Mouse (Mus musculus) E14TG2a.4 (cell line): ENCODE data around the gene Ndufb4.
A peak's percentile ranks its signal among the peaks of the same experiment; 100 is the strongest.

Experiments
- CTCF ChIP-seq: conservative IDR thresholded peaks from 2 replicates; pipeline ENCODE4 v1.5.1; 2014; ENCODE audit warnings: low read length
- POU5F1 ChIP-seq: IDR thresholded peaks from 2 replicates; pipeline ENCODE4 v1.6.1; 2014; ENCODE audit warnings: low read length, borderline replicate concordance

DNA sequence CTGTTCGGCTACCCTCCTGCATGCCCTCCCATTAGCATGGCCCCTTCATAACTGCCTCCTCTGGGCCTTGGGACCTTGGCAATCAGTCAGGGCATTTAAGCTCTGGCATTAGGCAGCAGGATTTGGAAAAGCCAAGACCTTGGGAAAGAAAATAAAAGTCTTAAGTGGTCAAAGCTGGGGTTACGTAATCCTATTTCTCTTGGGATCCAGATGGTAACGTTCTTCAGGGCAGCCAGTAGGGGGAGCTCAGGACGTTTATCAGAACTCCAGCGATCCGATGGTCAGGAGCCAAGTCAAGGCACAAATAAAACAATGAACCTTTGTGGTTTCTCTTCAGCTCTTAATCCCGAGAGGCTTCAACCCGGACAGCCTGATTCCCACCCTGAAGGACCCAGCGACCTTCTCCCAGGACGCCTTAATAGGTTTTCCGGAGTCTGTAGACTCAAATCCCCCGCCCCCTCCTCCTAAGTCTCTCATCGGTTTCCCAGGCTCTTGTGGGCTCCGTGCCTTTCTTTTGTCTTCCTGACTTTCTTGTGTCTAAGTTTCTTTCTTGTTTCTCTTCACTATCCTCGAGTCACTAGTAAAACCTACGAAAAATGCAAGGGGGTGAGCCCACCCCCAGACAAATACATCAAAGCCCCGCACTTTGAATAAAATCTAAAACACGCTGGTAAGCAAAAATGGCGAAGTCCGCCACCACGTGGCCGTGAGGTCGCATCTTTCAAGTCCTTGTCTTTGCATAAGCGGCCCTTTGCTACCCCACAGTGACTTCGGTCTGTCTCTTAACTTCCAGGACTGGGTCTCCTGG lies 30.6 kb upstream of the Ndufb4 start:
- peak; percentile 81 for TF ChIP-seq CTCF
- TF ChIP-seq POU5F1: no peak
